Mouse (Mus musculus) adrenal gland, adult 2 months (tissue): ENCODE data around the gene Sim2. TPM values are rescaled to one million over a fixed set of nuclear protein-coding genes. Genes with fewer than 3 reads are reported as not detected.

Experiments used
- DNase-seq: peaks from one replicate; pipeline ENCODE4 v3.0.0; 2021
- microRNA-seq, 2 experiments: library from miRNA; unstranded; fragments of <30 nt; microRNA quantifications; one replicate each; pipeline ENCODE4 v1.2.0; 2021
- polyA plus RNA-seq: library from polyadenylated mRNA; depleted of rRNA; stranded (reverse); fragments of >200 nt; gene quantifications from 2 replicates; pipeline ENCODE4 v1.2.3, GENCODE M21; 2012; rRNA removed
- total RNA-seq, 2 experiments: library from RNA; stranded (reverse); gene quantifications; 2 replicates each; pipeline ENCODE4 v1.2.3; 2021

Gene Sim2
- total and polyA plus RNA-seq, 3 experiments = not detected

GRCm38 (mm10) chr16:94168655-94169545, 84.2 kb downstream of the Sim2 start:
- DNase-seq = no peak

GRCm38 (mm10) chr16:94170218-94170617, 85.5 kb downstream of the Sim2 start:
- no peak for DNase-seq

GRCm38 (mm10) chr16:94173361-94173760, 88.6 kb downstream of the Sim2 start:
- no peak for DNase-seq

GRCm38 (mm10) chr16:94175366-94175986, 90.7 kb downstream of the Sim2 start:
- no peak for DNase-seq

Small RNA genes lying within 50 kb of the gene (microRNA-seq; reads per million reads assigned to microRNA genes)
- gene Gm23062 = 0 reads per million in 2 experiments

Other genes with a start within 250 kb of the Sim2 start
- gene Chaf1b, start 201.0 kb upstream of the Sim2 start, total RNA-seq = 1 to 10 TPM; 2.0 to 2.1 TPM
- 0.90 and 1.5 TPM in 2 replicates for gene Chaf1b, start 201.0 kb upstream of the Sim2 start, polyA plus RNA-seq
- gene Cldn14, start 76.1 kb upstream of the Sim2 start, total RNA-seq = not detected
- 0.08 TPM in 1 of 2 replicates, not detected in the other for gene Cldn14, start 76.1 kb upstream of the Sim2 start, polyA plus RNA-seq
- 10 to 100 TPM; 15.0 to 16.6 TPM for gene Hlcs, start 228.6 kb downstream of the Sim2 start, total RNA-seq
- 10.3 and 10.4 TPM in 2 replicates for gene Hlcs, start 228.6 kb downstream of the Sim2 start, polyA plus RNA-seq
- 1 to 10 TPM; 4.1 to 7.5 TPM for gene Ripply3, start 243.5 kb downstream of the Sim2 start, total RNA-seq
- 2.4 and 3.0 TPM in 2 replicates for gene Ripply3, start 243.5 kb downstream of the Sim2 start, polyA plus RNA-seq